Mouse (Mus musculus) layer of hippocampus, adult 8-10 months (tissue): ENCODE results near the gene Saa4. TPM values are rescaled to one million over a fixed set of nuclear protein-coding genes. Genes with fewer than 3 reads are reported as not detected.
"Not testable (repeated sequence)": the region's sequence is repeated elsewhere in the genome, so short reads cannot be mapped to it uniquely, and the experiment has no call there.

Experiments used
- DNase-seq, 2 experiments: peaks; one replicate each; pipeline ENCODE4 v3.0.0; 2022; ENCODE audit warnings: low spot score in 2 of 2
- total RNA-seq, 4 experiments: library from RNA; stranded (reverse); gene quantifications; 2 replicates each; pipeline ENCODE4 v1.2.4; 2022

Saa4 gene
- total RNA-seq = not detected

DNA sequence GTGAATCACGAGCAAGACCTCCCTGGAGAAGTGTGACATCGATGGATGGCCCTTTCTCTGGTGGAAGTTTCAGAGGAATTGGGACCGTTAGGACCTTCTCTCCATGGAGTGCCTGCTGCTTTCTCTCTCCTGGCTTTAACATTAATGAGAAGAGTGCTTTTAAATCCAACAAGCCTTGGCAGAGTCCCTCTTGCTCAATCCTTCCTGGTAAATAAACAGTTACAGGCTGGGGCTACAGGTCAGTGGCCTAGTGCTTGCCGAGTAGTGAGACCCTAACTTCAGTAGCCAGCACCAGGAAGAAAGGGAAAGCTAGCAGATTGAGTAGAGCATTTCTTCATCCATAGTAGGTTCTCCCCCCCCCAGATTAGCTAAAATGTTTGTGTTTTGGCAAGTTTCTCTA, at the start of gene Saa4:
TSS of gene Saa4 (minus strand) at position 146 of the 400 bp plus-strand sequence.
- DNase-seq = no peak

GRCm38 (mm10) chr7:46770706-46771105, 38.3 kb upstream of the Saa4 start:
- peak in 1 of 2 experiments; percentile 23 for DNase-seq

- DNase-seq = no peak
These were observed 36.0 kb upstream of the Saa4 start for GRCm38 (mm10) chr7:46768451-46768850.

DNA sequence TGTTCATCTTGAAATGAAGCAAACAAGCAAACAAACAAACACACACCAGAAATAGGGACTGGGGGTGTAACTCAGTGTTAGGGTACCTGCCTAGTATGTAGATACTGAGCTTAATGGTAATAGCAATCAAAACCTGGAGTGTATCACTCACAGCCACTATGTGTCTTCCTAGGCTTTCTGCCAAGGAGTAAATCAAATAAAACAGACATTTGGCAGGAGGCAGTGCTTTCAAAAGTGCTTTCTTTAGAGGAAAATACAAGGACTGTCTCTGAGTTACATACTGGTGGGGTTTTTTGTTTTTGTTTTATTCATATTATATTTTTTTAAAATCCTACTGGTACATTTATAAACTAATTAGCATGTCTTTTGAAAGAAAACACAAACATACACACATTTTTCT, 35.0 kb upstream of the Saa4 start:
- DNase-seq = no peak

DNA sequence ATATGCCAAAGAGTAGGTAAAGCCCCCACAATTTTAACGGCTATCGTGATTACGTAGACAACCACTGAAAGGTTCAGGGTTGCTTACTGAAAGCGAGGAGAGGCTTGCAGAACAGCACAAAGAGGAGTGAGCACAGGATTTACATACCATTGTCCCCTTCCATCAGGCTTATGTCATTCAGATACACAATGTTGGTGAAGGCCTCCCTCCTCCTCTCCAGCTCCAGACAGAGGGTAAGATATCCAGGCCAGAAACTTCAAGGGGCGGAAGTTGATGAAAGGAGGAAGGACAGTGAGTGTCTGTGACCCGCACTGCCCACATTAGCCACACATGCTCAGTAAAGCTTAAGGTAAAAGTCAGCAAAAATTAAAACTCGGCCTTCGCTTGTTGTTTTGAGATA, 32.3 kb upstream of the Saa4 start:
- no peak for DNase-seq

DNA sequence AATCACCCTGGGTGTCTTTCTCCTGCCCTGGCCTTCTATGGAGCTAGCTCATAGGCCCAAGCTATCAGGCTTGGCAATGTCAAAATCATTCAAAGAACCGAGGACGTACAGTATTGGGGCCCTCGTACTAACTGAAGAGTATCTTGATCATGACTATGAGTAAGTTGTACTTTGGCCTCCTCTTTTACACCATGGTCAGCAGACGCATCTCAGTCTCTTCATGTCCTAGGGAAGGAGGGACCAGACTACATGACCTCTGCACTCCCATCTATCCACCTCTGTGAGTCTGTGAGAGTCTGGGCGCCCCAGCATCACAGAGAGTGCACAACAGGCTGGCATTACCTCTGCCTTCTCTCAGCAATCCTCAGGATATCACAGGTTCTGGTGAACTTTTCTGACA, 30.2 kb upstream of the Saa4 start:
- DNase-seq = no peak

DNA sequence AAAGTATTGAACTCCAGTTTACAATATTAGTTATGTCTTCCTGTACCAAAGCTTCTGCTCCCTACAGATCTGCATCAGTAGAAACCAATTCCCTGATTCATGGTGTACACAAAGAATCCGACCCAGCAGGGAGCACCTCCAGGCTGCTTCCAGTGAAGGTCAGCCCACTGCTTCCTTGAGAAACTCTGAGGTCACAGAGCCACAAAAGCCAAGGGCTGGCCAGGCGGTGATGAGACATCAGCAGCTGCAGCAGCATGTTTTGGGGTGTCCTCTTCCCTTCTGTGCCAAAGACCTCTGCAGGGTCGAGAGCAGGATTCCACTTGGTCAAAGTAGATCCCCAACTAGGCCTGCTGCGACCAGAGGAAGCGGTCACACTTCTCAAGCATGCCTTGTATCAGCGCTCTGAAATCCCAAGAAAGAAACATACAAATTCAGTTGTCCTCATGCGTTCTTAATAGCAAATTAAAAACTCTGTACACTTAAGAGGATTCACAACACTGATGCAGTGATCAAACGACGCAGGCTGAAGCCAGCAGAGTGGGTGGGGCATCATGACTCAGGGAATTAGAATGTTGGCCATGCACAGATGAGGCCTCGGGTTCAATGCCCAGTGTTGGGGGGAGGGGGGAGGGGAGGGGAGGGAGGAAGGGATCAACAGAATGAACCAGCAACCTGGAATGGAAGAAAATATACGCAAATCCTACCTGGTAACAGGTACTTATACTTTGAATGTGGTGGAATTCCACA, 28.8 kb upstream of the Saa4 start:
- DNase-seq = no peak

GRCm38 (mm10) chr7:46751490-46751889, 19.1 kb upstream of the Saa4 start, which contains the start of gene Saa2:
Saa2 (plus strand) TSS chr7:46751790.
- DNase-seq = no peak

DNA sequence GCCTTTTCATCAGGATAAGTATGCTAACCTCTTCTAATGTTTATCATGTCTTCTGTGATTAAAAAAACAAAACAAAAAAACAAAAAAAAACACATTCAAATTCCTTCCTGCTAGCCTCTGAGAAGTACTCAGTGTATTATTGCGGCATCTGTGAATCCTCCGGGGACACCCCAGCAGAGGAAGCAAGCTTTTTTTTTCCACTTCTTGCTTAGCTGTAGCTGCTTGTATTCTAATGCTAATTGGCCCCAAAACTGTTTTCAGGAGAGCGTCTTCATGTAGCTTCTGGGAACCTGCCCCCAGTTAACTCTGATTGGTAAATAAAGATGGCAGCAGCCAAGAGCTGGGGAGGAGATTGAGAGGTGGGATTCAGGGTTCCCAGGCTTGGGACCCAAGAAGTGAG, 16.1 kb upstream of the Saa4 start:
- no peak for DNase-seq

- DNase-seq = no peak
These were observed 14.0 kb upstream of the Saa4 start for GRCm38 (mm10) chr7:46746381-46746780.

DNA sequence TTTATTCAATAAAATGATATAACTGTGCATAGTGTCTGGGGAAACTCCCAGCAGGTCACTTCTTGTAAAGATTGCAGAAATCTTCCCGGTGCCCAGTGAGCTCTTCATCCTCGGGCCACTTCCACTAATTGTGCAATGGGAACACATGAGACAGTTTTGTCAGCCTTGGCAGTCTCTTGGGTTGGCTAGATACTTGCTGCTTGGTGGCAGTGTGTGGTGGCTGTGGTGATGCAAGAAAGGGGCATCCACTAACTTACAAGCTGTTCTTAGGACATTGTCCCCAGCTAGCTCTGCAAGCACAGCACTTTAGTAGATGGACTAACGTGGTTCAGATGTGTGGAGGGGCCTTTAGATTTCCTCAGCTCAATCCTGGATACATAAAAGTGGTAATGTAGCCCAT, 13.4 kb upstream of the Saa4 start:
- DNase-seq = no peak

- DNase-seq = not testable (repeated sequence)
These were observed 10.5 kb upstream of the Saa4 start, which contains the start of gene Saa1 for GRCm38 (mm10) chr7:46742880-46743279. Saa1 (minus strand) TSS chr7:46742980.

- not testable (repeated sequence) for DNase-seq
These were observed 7.6 kb upstream of the Saa4 start for GRCm38 (mm10) chr7:46740041-46740440.

- DNase-seq = no peak
These were observed 6.4 kb upstream of the Saa4 start for GRCm38 (mm10) chr7:46738561-46739460.

DNA sequence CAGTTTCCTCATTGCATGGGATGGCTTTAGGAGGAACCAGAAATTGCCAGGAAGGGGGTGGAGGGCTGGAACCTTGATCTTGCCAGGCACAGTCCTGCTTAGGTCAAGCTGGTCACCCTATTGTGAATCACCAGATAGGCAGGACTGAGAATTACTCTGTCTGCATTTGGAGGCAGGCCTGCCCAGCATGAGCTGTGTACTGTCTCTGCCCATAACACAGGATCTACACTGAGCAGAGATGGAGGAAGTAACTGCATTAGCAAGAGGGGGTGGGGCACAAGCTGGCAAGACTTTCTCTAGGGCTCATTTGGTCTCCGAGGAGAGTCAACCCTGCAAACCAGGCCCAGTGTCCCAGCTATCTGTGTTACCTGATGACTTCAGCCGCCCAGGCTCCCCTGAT, 2.6 kb upstream of the Saa4 start:
- DNase-seq = no peak

DNA sequence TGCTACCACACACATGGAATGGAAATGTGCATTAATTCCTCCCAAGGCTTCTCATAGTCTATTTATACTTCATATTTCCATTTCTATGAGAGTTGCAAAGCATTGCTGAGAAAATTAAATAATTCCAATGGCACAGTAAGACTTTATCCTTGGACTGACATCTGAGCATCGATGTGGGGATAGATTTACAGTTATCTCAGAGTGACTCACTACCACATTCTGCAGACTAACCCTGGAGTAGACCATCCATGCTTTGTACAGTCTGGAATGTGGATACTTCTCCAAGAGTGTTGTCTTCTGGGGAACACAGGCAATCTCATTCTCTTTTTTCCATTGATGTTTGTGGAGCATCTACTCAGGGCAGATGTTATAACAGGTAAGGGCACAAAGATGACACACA, 4.8 kb downstream of the Saa4 start:
- DNase-seq = no peak

- DNase-seq = peak; percentile 19 to 24
These were observed 8.0 kb downstream of the Saa4 start for GRCm38 (mm10) chr7:46724396-46724795.

DNA sequence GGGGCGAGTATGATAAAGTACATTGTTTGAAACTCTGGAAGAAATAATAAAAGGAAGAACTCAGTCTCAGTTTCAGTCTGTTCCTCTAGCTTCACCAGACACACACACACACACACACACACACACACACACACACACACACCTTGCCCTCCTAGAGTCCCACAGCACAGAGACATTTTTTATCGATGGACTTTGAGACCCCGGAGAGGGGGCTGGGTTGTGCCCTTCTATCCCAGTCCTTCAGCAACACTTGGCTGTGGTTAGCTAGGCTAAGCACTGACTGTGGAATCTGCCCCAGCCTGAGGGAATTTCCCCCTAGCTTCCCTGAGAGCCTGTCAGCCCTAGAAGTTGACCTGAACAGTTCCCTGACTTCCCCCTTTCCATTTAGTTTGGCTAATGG, 8.6 kb downstream of the Saa4 start:
- no peak for DNase-seq

DNA sequence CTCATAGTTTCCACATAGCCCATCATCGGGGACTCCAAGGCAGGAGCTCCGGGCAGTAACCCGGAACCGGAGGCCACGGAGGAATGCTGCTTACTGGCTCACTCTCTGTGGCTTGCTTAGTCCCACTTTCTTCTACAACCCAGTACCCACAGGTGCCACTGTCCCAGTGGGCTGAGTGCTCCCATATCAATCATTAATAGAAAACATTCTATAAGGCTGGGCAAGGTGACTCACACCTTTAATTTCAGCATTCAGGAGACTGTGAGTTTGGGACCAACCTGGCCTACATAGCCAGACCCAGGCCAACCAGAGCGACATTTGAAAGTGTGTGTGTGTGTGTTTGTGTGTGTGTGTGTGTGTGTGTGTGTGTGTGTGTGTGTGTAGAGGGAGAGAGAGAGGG, 9.0 kb downstream of the Saa4 start:
- DNase-seq = no peak

GRCm38 (mm10) chr7:46720460-46720859, 11.9 kb downstream of the Saa4 start:
- no peak for DNase-seq

- DNase-seq = no peak
These were observed 12.9 kb downstream of the Saa4 start for GRCm38 (mm10) chr7:46719526-46719925.

- DNase-seq = no peak
These were observed 13.7 kb downstream of the Saa4 start for GRCm38 (mm10) chr7:46718591-46719270.
